Mouse (Mus musculus) gastrocnemius, postnatal 4 days (tissue): ENCODE measurements at regions not wholly inside any gene's neighbourhood (a gene's known extent, or its start where the extent isn't known, plus 50 kb on each side); places are given as distances from the start of the nearest gene placed in this dataset.
"Not testable (repeated sequence)": the region's sequence is repeated elsewhere in the genome, so short reads cannot be mapped to it uniquely, and the experiment has no call there.

Experiments used
- DNase-seq, 2 experiments: peaks; one replicate each; pipeline ENCODE4 v3.0.0; 2021 to 2022; ENCODE audit warnings: low spot score in 2 of 2, mixed read lengths in 2 of 2

GRCm38 (mm10) chr16:55168433-55168832 is 129.4 kb downstream of the Zpld1 start:
- no peak for DNase-seq

- no peak for DNase-seq
These were observed 131.5 kb downstream of the Zpld1 start for GRCm38 (mm10) chr16:55166181-55166848.

GRCm38 (mm10) chr16:55162926-55163325 is 134.9 kb downstream of the Zpld1 start:
- no peak for DNase-seq

GRCm38 (mm10) chr16:55151726-55152125 is 146.1 kb downstream of the Zpld1 start:
- no peak for DNase-seq

- no peak for DNase-seq
These were observed 155.2 kb downstream of the Zpld1 start for GRCm38 (mm10) chr16:55142431-55143173.

GRCm38 (mm10) chr16:55134961-55135360 is 162.8 kb downstream of the Zpld1 start:
- no peak for DNase-seq

- DNase-seq, result no peak
These were observed 200.1 kb downstream of the Zpld1 start for GRCm38 (mm10) chr16:55097651-55098050.

- no peak for DNase-seq
These were observed 210.3 kb downstream of the Zpld1 start for GRCm38 (mm10) chr16:55087461-55087860.

- DNase-seq, result no peak
These were observed 221.6 kb downstream of the Zpld1 start for GRCm38 (mm10) chr16:55076172-55076571.

- DNase-seq, result no peak
These were observed 258.0 kb downstream of the Zpld1 start for GRCm38 (mm10) chr16:55039777-55040176.

GRCm38 (mm10) chr16:55001661-55002289 is 296.0 kb downstream of the Zpld1 start:
- no peak for DNase-seq

GRCm38 (mm10) chr16:54991595-54992240 is 306.1 kb downstream of the Zpld1 start:
- no peak for DNase-seq

GRCm38 (mm10) chr16:54983759-54984218 is 314.0 kb downstream of the Zpld1 start:
- DNase-seq, result peak; percentile 17 to 47

- DNase-seq, result no peak
These were observed 327.4 kb downstream of the Zpld1 start for GRCm38 (mm10) chr16:54970356-54970755.

- DNase-seq, result no peak
These were observed 353.9 kb downstream of the Zpld1 start for GRCm38 (mm10) chr16:54943808-54944315.

- DNase-seq, result peak in 1 of 2 experiments; percentile 7
These were observed 369.5 kb downstream of the Zpld1 start for GRCm38 (mm10) chr16:54928259-54928658.

- no peak for DNase-seq
These were observed 394.9 kb downstream of the Zpld1 start for GRCm38 (mm10) chr16:54902911-54903310.

GRCm38 (mm10) chr16:54901461-54901860 is 396.3 kb downstream of the Zpld1 start:
- DNase-seq, result no peak

- no peak for DNase-seq
These were observed 403.1 kb downstream of the Zpld1 start for GRCm38 (mm10) chr16:54894661-54895060.

GRCm38 (mm10) chr16:54857369-54857768 is 440.4 kb downstream of the Zpld1 start:
- no peak for DNase-seq

- DNase-seq, result not testable (repeated sequence)
These were observed 454.8 kb downstream of the Zpld1 start for GRCm38 (mm10) chr16:54842996-54843395.
